Mouse (Mus musculus): ENCODE measurements around the gene Pheta1. TPM values are rescaled to one million over a fixed set of nuclear protein-coding genes. Genes with fewer than 3 reads are reported as not detected.

The Pheta1 gene
- polyA plus RNA-seq, 1 experiment, result 6.7 TPM

GRCm38 (mm10) chr5:121893581-121893980, 44.8 kb downstream of the Pheta1 start:
- H3K4me3 ChIP-seq (replicated peaks; ENCODE audit: control insufficient read depth, low read depth, low read length), result no peak overlapping the region
- no peak overlapping the region for H3K27ac ChIP-seq (ENCODE audit: control insufficient read depth, insufficient read depth, low read depth, low read length, poor library complexity)
- no peak for TF ChIP-seq CTCF (IDR thresholded peaks at IDR 0.05; ENCODE audit: control insufficient read depth, insufficient read depth, low read length)
- H3K4me1 ChIP-seq (ENCODE audit: control insufficient read depth, insufficient read depth, low read length), result peaks cover 2% of the 10 kb centered on the region; the same call in 1 of the 2 replicates
- 18% methylated on average over 3 of the region's 3 CpGs for WGBS

- WGBS, result 65% methylated on average over 10 of the region's 10 CpGs
- H3K4me1 ChIP-seq (ENCODE audit: control insufficient read depth, insufficient read depth, low read length), result peaks cover 2% of the 10 kb centered on the region; the same call in 1 of the 2 replicates
- H3K27ac ChIP-seq (ENCODE audit: control insufficient read depth, insufficient read depth, low read depth, low read length, poor library complexity), result no peak overlapping the region
- no peak overlapping the region for H3K4me3 ChIP-seq (replicated peaks; ENCODE audit: control insufficient read depth, low read depth, low read length)
- no peak for TF ChIP-seq POLR2A (IDR thresholded peaks at IDR 0.05; ENCODE audit: borderline replicate concordance, control insufficient read depth, low read depth, low read length)
- no peak for TF ChIP-seq CTCF (IDR thresholded peaks at IDR 0.05; ENCODE audit: control insufficient read depth, insufficient read depth, low read length)
Measured at GRCm38 (mm10) chr5:121894647-121895046, 45.9 kb downstream of the Pheta1 start.

GRCm38 (mm10) chr5:121895117-121895756, 46.5 kb downstream of the Pheta1 start:
- H3K4me1 ChIP-seq (ENCODE audit: control insufficient read depth, insufficient read depth, low read length), result peaks cover 2% of the 10 kb centered on the region; the same call in 1 of the 2 replicates
- TF ChIP-seq CTCF (IDR thresholded peaks at IDR 0.05; ENCODE audit: control insufficient read depth, insufficient read depth, low read length) (no peak), POLR2A (IDR thresholded peaks at IDR 0.05; ENCODE audit: borderline replicate concordance, control insufficient read depth, low read depth, low read length) (no peak)
- H3K27ac ChIP-seq (ENCODE audit: control insufficient read depth, insufficient read depth, low read depth, low read length, poor library complexity), result no peak overlapping the region
- H3K4me3 ChIP-seq (replicated peaks; ENCODE audit: control insufficient read depth, low read depth, low read length), result no peak overlapping the region
- 50% methylated on average over 24 of the region's 24 CpGs for WGBS

DNA sequence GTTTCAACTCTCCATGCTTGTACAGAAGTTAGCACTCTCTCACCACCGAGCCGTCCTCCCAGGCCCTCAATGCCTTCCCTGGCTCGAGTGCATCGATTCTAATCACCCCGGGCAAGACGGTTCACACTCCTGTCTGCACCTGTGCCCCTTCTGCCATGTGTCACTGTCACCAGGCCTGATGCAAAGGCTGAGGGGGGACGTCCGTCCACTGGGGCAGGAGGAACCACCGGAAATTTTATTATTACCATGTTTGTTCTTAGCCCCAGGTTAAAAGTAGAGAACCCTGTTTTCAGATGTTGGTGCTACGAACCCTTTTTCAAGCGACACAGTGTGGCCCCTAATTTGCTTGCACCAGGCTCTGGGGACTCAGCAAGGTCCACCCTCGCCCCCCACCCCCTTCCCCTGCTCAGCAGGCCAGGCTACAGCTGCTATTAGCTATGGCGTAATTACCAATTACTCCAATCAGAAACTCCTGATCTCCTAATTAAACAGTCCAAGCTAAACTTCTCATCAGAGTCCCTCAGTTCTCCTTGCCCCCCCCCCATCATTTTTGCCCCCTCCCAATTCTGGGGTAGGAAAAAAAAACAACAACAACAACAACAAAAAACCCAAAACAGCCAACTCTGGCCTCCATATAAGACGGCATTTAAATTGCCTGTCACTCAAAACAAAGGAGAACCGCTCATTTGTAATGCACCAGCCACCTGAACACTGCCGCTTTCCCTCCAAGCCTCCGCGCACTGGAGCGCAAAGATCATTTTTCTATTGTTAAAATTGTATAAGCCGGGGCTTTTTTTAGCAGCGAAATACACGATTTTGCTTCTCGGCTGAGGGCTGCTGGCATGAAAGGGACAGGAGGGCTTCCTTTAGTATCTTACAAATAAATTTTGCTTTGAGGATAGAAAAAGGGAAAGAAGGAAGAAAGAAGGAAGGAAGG, 54.3 kb downstream of the Pheta1 start:
- no peak overlapping the region for H3K4me3 ChIP-seq (replicated peaks; ENCODE audit: control insufficient read depth, low read depth, low read length)
- no peaks in the 10 kb centered on the region; the same call in 1 of the 2 replicates for H3K4me1 ChIP-seq (ENCODE audit: control insufficient read depth, insufficient read depth, low read length)
- no peak for TF ChIP-seq CTCF (IDR thresholded peaks at IDR 0.05; ENCODE audit: control insufficient read depth, insufficient read depth, low read length)
- no peak for TF ChIP-seq POLR2A (IDR thresholded peaks at IDR 0.05; ENCODE audit: borderline replicate concordance, control insufficient read depth, low read depth, low read length)
- no peak overlapping the region for H3K27ac ChIP-seq (ENCODE audit: control insufficient read depth, insufficient read depth, low read depth, low read length, poor library complexity)
- 69% methylated on average over 23 of the region's 23 CpGs for WGBS

Other genes starting within 250 kb of the Pheta1 start
- gene Acad12, start 230.0 kb upstream of the Pheta1 start, polyA plus RNA-seq (2011; ENCODE audit: insufficient read depth, insufficient read length, low replicate concordance, missing spikeins), result 1.3 and 2.1 TPM in 2 replicates
- gene Acad10, start 188.5 kb upstream of the Pheta1 start, polyA plus RNA-seq (2011; ENCODE audit: insufficient read depth, insufficient read length, low replicate concordance, missing spikeins), result 2.6 and 8.6 TPM in 2 replicates
- gene Brap, start 188.4 kb upstream of the Pheta1 start, polyA plus RNA-seq (2011; ENCODE audit: insufficient read depth, insufficient read length, low replicate concordance, missing spikeins), result 18.7 and 23.4 TPM in 2 replicates
- 42.8 and 60.6 TPM in 2 replicates for gene Atxn2, start 137.6 kb upstream of the Pheta1 start, polyA plus RNA-seq (2011; ENCODE audit: insufficient read depth, insufficient read length, low replicate concordance, missing spikeins)
- 17.1 and 36.8 TPM in 2 replicates for gene Sh2b3, start 11.3 kb upstream of the Pheta1 start, polyA plus RNA-seq (2011; ENCODE audit: insufficient read depth, insufficient read length, low replicate concordance, missing spikeins)
- 0.41 and 1.2 TPM in 2 replicates for gene Cux2, start 201.1 kb downstream of the Pheta1 start, polyA plus RNA-seq (2011; ENCODE audit: insufficient read depth, insufficient read length, low replicate concordance, missing spikeins)

Data from bone marrow, adult 2 months (tissue).